Mouse (Mus musculus): ENCODE data around the gene Cryba2.

DNA sequence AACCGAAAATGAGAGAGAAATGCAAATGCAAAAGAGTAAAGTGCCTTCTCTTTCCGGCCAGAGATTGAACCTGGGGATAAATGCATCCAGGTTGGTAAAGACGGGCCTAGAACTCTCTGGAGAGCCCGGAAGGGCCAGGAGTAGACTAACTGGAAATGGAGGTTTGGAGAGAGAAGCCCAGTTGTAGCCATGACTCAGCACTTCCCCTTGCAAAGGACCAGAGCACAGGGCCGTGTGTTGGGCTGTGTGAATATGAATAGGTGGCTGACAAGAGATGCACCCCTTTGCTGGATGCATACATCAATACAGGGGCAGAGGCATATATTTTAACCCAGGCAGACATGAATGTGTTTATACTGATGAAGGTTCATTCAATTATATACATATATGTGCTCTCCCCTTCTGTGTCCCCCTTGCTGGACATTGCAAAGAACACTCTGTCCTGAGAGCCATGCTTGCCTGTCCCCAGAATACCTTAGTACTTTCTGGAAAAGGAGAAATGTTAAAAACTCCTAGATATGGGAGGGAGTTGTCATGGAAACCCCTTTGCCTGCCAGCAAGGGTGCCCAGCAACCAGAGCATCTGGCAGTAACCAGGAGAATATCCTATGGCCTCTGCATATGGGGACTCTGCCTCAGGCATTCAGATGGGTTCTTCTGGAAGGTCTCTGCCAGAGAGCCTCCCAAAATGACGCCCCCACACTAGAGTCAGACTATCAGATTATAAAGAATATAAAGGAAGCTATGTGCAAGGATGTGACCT lies 33.5 kb downstream of the Cryba2 start:
- TF ChIP-seq POLR2A (IDR thresholded peaks at IDR 0.05; ENCODE audit: borderline replicate concordance, low read depth, low read length) = no peak
- no peak for TF ChIP-seq CTCF (IDR thresholded peaks at IDR 0.05; ENCODE audit: low read depth, low read length)
